Mouse (Mus musculus) E14TG2a.4 (cell line): ENCODE measurements at regions not wholly inside any gene's neighbourhood (a gene's known extent, or its start where the extent isn't known, plus 50 kb on each side); places are given as distances from the start of the nearest gene placed in this dataset.
A peak's percentile ranks its signal among the peaks of the same experiment; 100 is the strongest.

Experiments used
- CTCF ChIP-seq: conservative IDR thresholded peaks from 2 replicates; pipeline ENCODE4 v1.5.1; 2014; ENCODE audit warnings: low read length
- NANOG ChIP-seq: IDR thresholded peaks from 2 replicates; pipeline ENCODE4 v1.6.1; 2014; ENCODE audit warnings: borderline replicate concordance, low read length, mixed read lengths
- POU5F1 ChIP-seq: IDR thresholded peaks from 2 replicates; pipeline ENCODE4 v1.6.1; 2014; ENCODE audit warnings: low read length, borderline replicate concordance

GRCm38 (mm10) chr6:112026261-112027205, 247.0 kb upstream of the Lmcd1 start:
- peak; percentile 31; the same call in 1 of the 2 replicates for TF ChIP-seq CTCF
- TF ChIP-seq POU5F1 = no peak
- TF ChIP-seq NANOG = no peak
